Mouse (Mus musculus): ENCODE measurements around the gene Ddx58. TPM values are rescaled to one million over a fixed set of nuclear protein-coding genes. Genes with fewer than 3 reads are reported as not detected.

Ddx58 gene
- polyA plus RNA-seq, 1 experiment, result 22.8 TPM

- no peak overlapping the region for H3K4me3 ChIP-seq (ENCODE audit: control insufficient read depth, insufficient read depth, low read length)
- H3K36me3 ChIP-seq (ENCODE audit: control insufficient read depth, insufficient read depth, low read length), result 0 out of 2 replicates have a peak, but pooled peaks cover 4% of the 10 kb centered on the region
- TF ChIP-seq POLR2A (IDR thresholded peaks at IDR 0.05; ENCODE audit: control insufficient read depth, extremely low read depth, insufficient read depth, low read length, poor library complexity), result no peak
- no peak for TF ChIP-seq CTCF (IDR thresholded peaks at IDR 0.05; ENCODE audit: borderline replicate concordance, control insufficient read depth, extremely low read depth, insufficient read depth, low read length, poor library complexity)
- H3K27ac ChIP-seq (ENCODE audit: control insufficient read depth, insufficient read depth, low read length), result no peak overlapping the region
- H3K4me1 ChIP-seq (replicated peaks; ENCODE audit: control insufficient read depth, insufficient read depth, low read length), result no peaks in the 10 kb centered on the region
- WGBS, result 95% methylated on average over 10 of the region's 10 CpGs
- no peak for DNase-seq
- H3K27me3 ChIP-seq (ENCODE audit: control insufficient read depth, insufficient read depth, low read length), result no peaks in the 10 kb centered on the region
Observed at GRCm38 (mm10) chr4:40163646-40164045, 76.0 kb downstream of the Ddx58 start.

GRCm38 (mm10) chr4:40160591-40161434 is 78.8 kb downstream of the Ddx58 start:
- H3K27ac ChIP-seq (ENCODE audit: control insufficient read depth, insufficient read depth, low read length), result no peak overlapping the region
- 98% methylated on average over 8 of the region's 8 CpGs for WGBS

GRCm38 (mm10) chr4:40158224-40158540 is 81.4 kb downstream of the Ddx58 start:
- H3K27ac ChIP-seq (ENCODE audit: control insufficient read depth, insufficient read depth, low read length), result no peak overlapping the region
- no peak for DNase-seq
- no peaks in the 10 kb centered on the region for H3K27me3 ChIP-seq (ENCODE audit: control insufficient read depth, insufficient read depth, low read length)
- WGBS, result 92% methylated on average over 5 of the region's 5 CpGs
- TF ChIP-seq CTCF (IDR thresholded peaks at IDR 0.05; ENCODE audit: borderline replicate concordance, control insufficient read depth, extremely low read depth, insufficient read depth, low read length, poor library complexity) (no peak), POLR2A (IDR thresholded peaks at IDR 0.05; ENCODE audit: control insufficient read depth, extremely low read depth, insufficient read depth, low read length, poor library complexity) (no peak)
- H3K36me3 ChIP-seq (ENCODE audit: control insufficient read depth, insufficient read depth, low read length), result no peaks in the 10 kb centered on the region
- no peaks in the 10 kb centered on the region for H3K4me1 ChIP-seq (replicated peaks; ENCODE audit: control insufficient read depth, insufficient read depth, low read length)
- H3K4me3 ChIP-seq (ENCODE audit: control insufficient read depth, insufficient read depth, low read length), result no peak overlapping the region

More at GRCm38 (mm10) chr4:40160591-40161434, 78.8 kb downstream of the Ddx58 start:
- Histone ChIP-seq H3K27me3 (ENCODE audit: control insufficient read depth, insufficient read depth, low read length) (no peaks in the 10 kb centered on the region), H3K4me3 (ENCODE audit: control insufficient read depth, insufficient read depth, low read length) (no peak overlapping the region), H3K4me1 (replicated peaks; ENCODE audit: control insufficient read depth, insufficient read depth, low read length) (no peaks in the 10 kb centered on the region), H3K36me3 (ENCODE audit: control insufficient read depth, insufficient read depth, low read length) (0 out of 2 replicates have a peak, but pooled peaks cover 4% of the 10 kb centered on the region)
- DNase-seq, result no peak
- TF ChIP-seq CTCF (IDR thresholded peaks at IDR 0.05; ENCODE audit: borderline replicate concordance, control insufficient read depth, extremely low read depth, insufficient read depth, low read length, poor library complexity), result no peak
- TF ChIP-seq POLR2A (IDR thresholded peaks at IDR 0.05; ENCODE audit: control insufficient read depth, extremely low read depth, insufficient read depth, low read length, poor library complexity), result no peak

GRCm38 (mm10) chr4:40157500-40158223 is 82.0 kb downstream of the Ddx58 start:
- no peaks in the 10 kb centered on the region for H3K36me3 ChIP-seq (ENCODE audit: control insufficient read depth, insufficient read depth, low read length)
- no peaks in the 10 kb centered on the region for H3K27me3 ChIP-seq (ENCODE audit: control insufficient read depth, insufficient read depth, low read length)
- TF ChIP-seq POLR2A (IDR thresholded peaks at IDR 0.05; ENCODE audit: control insufficient read depth, extremely low read depth, insufficient read depth, low read length, poor library complexity) (no peak), CTCF (IDR thresholded peaks at IDR 0.05; ENCODE audit: borderline replicate concordance, control insufficient read depth, extremely low read depth, insufficient read depth, low read length, poor library complexity) (no peak)
- no peak overlapping the region for H3K4me3 ChIP-seq (ENCODE audit: control insufficient read depth, insufficient read depth, low read length)
- H3K4me1 ChIP-seq (replicated peaks; ENCODE audit: control insufficient read depth, insufficient read depth, low read length), result no peaks in the 10 kb centered on the region
- DNase-seq, result no peak
- WGBS, result 85% methylated on average over 5 of the region's 5 CpGs
- no peak overlapping the region for H3K27ac ChIP-seq (ENCODE audit: control insufficient read depth, insufficient read depth, low read length)

- no peak overlapping the region for H3K4me3 ChIP-seq (ENCODE audit: control insufficient read depth, insufficient read depth, low read length)
- TF ChIP-seq CTCF (IDR thresholded peaks at IDR 0.05; ENCODE audit: borderline replicate concordance, control insufficient read depth, extremely low read depth, insufficient read depth, low read length, poor library complexity), result no peak
- no peak for TF ChIP-seq POLR2A (IDR thresholded peaks at IDR 0.05; ENCODE audit: control insufficient read depth, extremely low read depth, insufficient read depth, low read length, poor library complexity)
- no peak for DNase-seq
- WGBS, result 96% methylated on average over 18 of the region's 18 CpGs
- no peak overlapping the region for H3K27ac ChIP-seq (ENCODE audit: control insufficient read depth, insufficient read depth, low read length)
- H3K27me3 ChIP-seq (ENCODE audit: control insufficient read depth, insufficient read depth, low read length), result no peaks in the 10 kb centered on the region
- no peaks in the 10 kb centered on the region for H3K36me3 ChIP-seq (ENCODE audit: control insufficient read depth, insufficient read depth, low read length)
- H3K4me1 ChIP-seq (replicated peaks; ENCODE audit: control insufficient read depth, insufficient read depth, low read length), result no peaks in the 10 kb centered on the region
Observed at GRCm38 (mm10) chr4:40156582-40157499, 82.8 kb downstream of the Ddx58 start.

GRCm38 (mm10) chr4:40156153-40156552 is 83.5 kb downstream of the Ddx58 start:
- no peaks in the 10 kb centered on the region for H3K36me3 ChIP-seq (ENCODE audit: control insufficient read depth, insufficient read depth, low read length)
- H3K27me3 ChIP-seq (ENCODE audit: control insufficient read depth, insufficient read depth, low read length), result no peaks in the 10 kb centered on the region
- H3K4me3 ChIP-seq (ENCODE audit: control insufficient read depth, insufficient read depth, low read length), result no peak overlapping the region
- DNase-seq, result no peak
- no peaks in the 10 kb centered on the region for H3K4me1 ChIP-seq (replicated peaks; ENCODE audit: control insufficient read depth, insufficient read depth, low read length)
- TF ChIP-seq POLR2A (IDR thresholded peaks at IDR 0.05; ENCODE audit: control insufficient read depth, extremely low read depth, insufficient read depth, low read length, poor library complexity) (no peak), CTCF (IDR thresholded peaks at IDR 0.05; ENCODE audit: borderline replicate concordance, control insufficient read depth, extremely low read depth, insufficient read depth, low read length, poor library complexity) (no peak)
- 96% methylated on average over 2 of the region's 2 CpGs for WGBS
- H3K27ac ChIP-seq (ENCODE audit: control insufficient read depth, insufficient read depth, low read length), result no peak overlapping the region
